Mouse (Mus musculus): ENCODE results near the gene Tshz2. TPM values are rescaled to one million over a fixed set of nuclear protein-coding genes. Genes with fewer than 3 reads are reported as not detected.

The Tshz2 gene
- polyA plus RNA-seq, 1 experiment from 2014 or later: 5.1 TPM

GRCm38 (mm10) chr2:169814757-169815156 is 181.9 kb downstream of the Tshz2 start:
- no peak for DNase-seq (ENCODE audit: low spot score)
- H3K4me3 ChIP-seq: no peak overlapping the region
- H3K36me3 ChIP-seq: no peaks in the 10 kb centered on the region
- peaks cover 18% of the 10 kb centered on the region for H3K4me1 ChIP-seq (replicated peaks)
- 82% methylated on average over 10 of the region's 10 CpGs for WGBS
- H3K27ac ChIP-seq: peak overlapping the region; percentile 1; the same call in 1 of the 2 replicates
- H3K9me3 ChIP-seq: no peaks in the 10 kb centered on the region
- H3K27me3 ChIP-seq (ENCODE audit: insufficient read depth, poor library complexity, severe bottlenecking): peaks cover 7% of the 10 kb centered on the region; the same call in 1 of the 2 replicates

GRCm38 (mm10) chr2:169821021-169821441 is 188.2 kb downstream of the Tshz2 start:
- H3K27me3 ChIP-seq (ENCODE audit: insufficient read depth, poor library complexity, severe bottlenecking): peaks cover 7% of the 10 kb centered on the region; the same call in 1 of the 2 replicates
- H3K36me3 ChIP-seq: no peaks in the 10 kb centered on the region
- DNase-seq (ENCODE audit: low spot score): no peak
- H3K9me3 ChIP-seq: no peaks in the 10 kb centered on the region
- H3K27ac ChIP-seq: peak overlapping the region; percentile 23; the same call in 1 of the 2 replicates
- no peak overlapping the region for H3K4me3 ChIP-seq
- WGBS: 89% methylated on average over 9 of the region's 9 CpGs
- peaks cover 10% of the 10 kb centered on the region for H3K4me1 ChIP-seq (replicated peaks)

GRCm38 (mm10) chr2:169825908-169826307 is 193.1 kb downstream of the Tshz2 start:
- H3K4me1 ChIP-seq (replicated peaks): peaks cover 24% of the 10 kb centered on the region
- no peaks in the 10 kb centered on the region for H3K27me3 ChIP-seq (ENCODE audit: insufficient read depth, poor library complexity, severe bottlenecking)
- no peak overlapping the region for H3K4me3 ChIP-seq
- H3K9me3 ChIP-seq: no peaks in the 10 kb centered on the region
- 90% methylated on average over 12 of the region's 12 CpGs for WGBS
- DNase-seq (ENCODE audit: low spot score): no peak
- H3K27ac ChIP-seq: peak overlapping the region; percentile 53; the same call in 1 of the 2 replicates
- H3K36me3 ChIP-seq: no peaks in the 10 kb centered on the region

GRCm38 (mm10) chr2:169826316-169826715 is 193.5 kb downstream of the Tshz2 start:
- WGBS: 69% methylated on average over 15 of the region's 15 CpGs
- no peaks in the 10 kb centered on the region for H3K9me3 ChIP-seq
- H3K27me3 ChIP-seq (ENCODE audit: insufficient read depth, poor library complexity, severe bottlenecking): no peaks in the 10 kb centered on the region
- H3K4me3 ChIP-seq: no peak overlapping the region
- no peaks in the 10 kb centered on the region for H3K36me3 ChIP-seq
- H3K4me1 ChIP-seq (replicated peaks): peaks cover 21% of the 10 kb centered on the region
- peak overlapping the region; percentile 53 for H3K27ac ChIP-seq
- DNase-seq (ENCODE audit: low spot score): no peak

- Histone ChIP-seq H3K27ac (peak overlapping the region; percentile 50), H3K4me1 (replicated peaks) (peaks cover 25% of the 10 kb centered on the region), H3K27me3 (ENCODE audit: insufficient read depth, poor library complexity, severe bottlenecking) (no peaks in the 10 kb centered on the region), H3K4me3 (no peak overlapping the region), H3K9me3 (no peaks in the 10 kb centered on the region), H3K36me3 (no peaks in the 10 kb centered on the region)
- no peak for DNase-seq (ENCODE audit: low spot score)
- 75% methylated on average over 8 of the region's 8 CpGs for WGBS
These were observed 194.0 kb downstream of the Tshz2 start for GRCm38 (mm10) chr2:169826833-169827232.

- H3K27ac ChIP-seq: peak overlapping the region; percentile 23; the same call in 1 of the 2 replicates
- peaks cover 43% of the 10 kb centered on the region for H3K4me1 ChIP-seq (replicated peaks)
- H3K36me3 ChIP-seq: no peaks in the 10 kb centered on the region
- no peaks in the 10 kb centered on the region for H3K9me3 ChIP-seq
- peak; percentile 26 for DNase-seq (ENCODE audit: low spot score)
- no peak overlapping the region for H3K4me3 ChIP-seq
- WGBS: 77% methylated on average over 12 of the region's 12 CpGs
- no peaks in the 10 kb centered on the region for H3K27me3 ChIP-seq (ENCODE audit: insufficient read depth, poor library complexity, severe bottlenecking)
These were observed 199.4 kb downstream of the Tshz2 start for GRCm38 (mm10) chr2:169832184-169832583.

GRCm38 (mm10) chr2:169833638-169834037 is 200.8 kb downstream of the Tshz2 start:
- H3K27ac ChIP-seq: peak overlapping the region; percentile 83
- no peak for DNase-seq (ENCODE audit: low spot score)
- no peak overlapping the region for H3K4me3 ChIP-seq
- WGBS: 85% methylated on average over 9 of the region's 9 CpGs
- H3K27me3 ChIP-seq (ENCODE audit: insufficient read depth, poor library complexity, severe bottlenecking): no peaks in the 10 kb centered on the region
- H3K4me1 ChIP-seq (replicated peaks): peaks cover 41% of the 10 kb centered on the region
- no peaks in the 10 kb centered on the region for H3K36me3 ChIP-seq
- H3K9me3 ChIP-seq: no peaks in the 10 kb centered on the region

- WGBS: 43% methylated on average over 7 of the region's 7 CpGs
- Histone ChIP-seq H3K27me3 (ENCODE audit: insufficient read depth, poor library complexity, severe bottlenecking) (no peaks in the 10 kb centered on the region), H3K4me3 (no peak overlapping the region), H3K9me3 (no peaks in the 10 kb centered on the region), H3K36me3 (no peaks in the 10 kb centered on the region), H3K27ac (peak overlapping the region; percentile 83), H3K4me1 (replicated peaks) (peaks cover 41% of the 10 kb centered on the region)
- peak; percentile 59 for DNase-seq (ENCODE audit: low spot score)
These were observed 201.8 kb downstream of the Tshz2 start for GRCm38 (mm10) chr2:169834602-169835001.

- Histone ChIP-seq H3K27ac (no peak overlapping the region), H3K4me1 (replicated peaks) (peaks cover 40% of the 10 kb centered on the region), H3K9me3 (no peaks in the 10 kb centered on the region), H3K36me3 (no peaks in the 10 kb centered on the region), H3K4me3 (no peak overlapping the region), H3K27me3 (ENCODE audit: insufficient read depth, poor library complexity, severe bottlenecking) (no peaks in the 10 kb centered on the region)
- 93% methylated on average over 7 of the region's 7 CpGs for WGBS
- DNase-seq (ENCODE audit: low spot score): no peak
These were observed 204.3 kb downstream of the Tshz2 start for GRCm38 (mm10) chr2:169837031-169837605.

- no peaks in the 10 kb centered on the region for H3K9me3 ChIP-seq
- H3K4me1 ChIP-seq (replicated peaks): peaks cover 27% of the 10 kb centered on the region
- 96% methylated on average over 13 of the region's 13 CpGs for WGBS
- no peaks in the 10 kb centered on the region for H3K27me3 ChIP-seq (ENCODE audit: insufficient read depth, poor library complexity, severe bottlenecking)
- H3K27ac ChIP-seq: no peak overlapping the region
- no peaks in the 10 kb centered on the region for H3K36me3 ChIP-seq
- no peak overlapping the region for H3K4me3 ChIP-seq
- no peak for DNase-seq (ENCODE audit: low spot score)
These were observed 205.7 kb downstream of the Tshz2 start for GRCm38 (mm10) chr2:169838521-169838920.

- H3K36me3 ChIP-seq: no peaks in the 10 kb centered on the region
- WGBS: 74% methylated on average over 10 of the region's 10 CpGs
- H3K27me3 ChIP-seq (ENCODE audit: insufficient read depth, poor library complexity, severe bottlenecking): no peaks in the 10 kb centered on the region
- H3K27ac ChIP-seq: no peak overlapping the region
- H3K9me3 ChIP-seq: no peaks in the 10 kb centered on the region
- DNase-seq (ENCODE audit: low spot score): no peak
- peaks cover 7% of the 10 kb centered on the region for H3K4me1 ChIP-seq (replicated peaks)
- no peak overlapping the region for H3K4me3 ChIP-seq
These were observed 208.6 kb downstream of the Tshz2 start for GRCm38 (mm10) chr2:169841442-169841841.

GRCm38 (mm10) chr2:169842494-169842893 is 209.7 kb downstream of the Tshz2 start:
- Histone ChIP-seq H3K27me3 (ENCODE audit: insufficient read depth, poor library complexity, severe bottlenecking) (no peaks in the 10 kb centered on the region), H3K27ac (no peak overlapping the region), H3K4me3 (no peak overlapping the region), H3K9me3 (no peaks in the 10 kb centered on the region), H3K36me3 (no peaks in the 10 kb centered on the region), H3K4me1 (replicated peaks) (peaks cover 7% of the 10 kb centered on the region)
- WGBS: 83% methylated on average over 6 of the region's 6 CpGs
- DNase-seq (ENCODE audit: low spot score): no peak

- H3K27me3 ChIP-seq (ENCODE audit: insufficient read depth, poor library complexity, severe bottlenecking): no peaks in the 10 kb centered on the region
- H3K4me3 ChIP-seq: no peak overlapping the region
- H3K9me3 ChIP-seq: no peaks in the 10 kb centered on the region
- no peaks in the 10 kb centered on the region for H3K36me3 ChIP-seq
- H3K4me1 ChIP-seq (replicated peaks): peaks cover 7% of the 10 kb centered on the region
- WGBS: 81% methylated on average over 6 of the region's 6 CpGs
- no peak for DNase-seq (ENCODE audit: low spot score)
- H3K27ac ChIP-seq: no peak overlapping the region
These were observed 210.7 kb downstream of the Tshz2 start for GRCm38 (mm10) chr2:169843553-169843952.

Measured in hindbrain, embryonic 10.5 days (tissue).